Mouse (Mus musculus) frontal cortex, postnatal 14 days (tissue): ENCODE measurements around the gene Tmem120b.

ENCODE experiments used
- DNase-seq, 2 experiments: peaks; one replicate each; pipeline ENCODE4 v3.0.0; 2022; ENCODE audit warnings: low spot score in 2 of 2

The Tmem120b gene

DNA sequence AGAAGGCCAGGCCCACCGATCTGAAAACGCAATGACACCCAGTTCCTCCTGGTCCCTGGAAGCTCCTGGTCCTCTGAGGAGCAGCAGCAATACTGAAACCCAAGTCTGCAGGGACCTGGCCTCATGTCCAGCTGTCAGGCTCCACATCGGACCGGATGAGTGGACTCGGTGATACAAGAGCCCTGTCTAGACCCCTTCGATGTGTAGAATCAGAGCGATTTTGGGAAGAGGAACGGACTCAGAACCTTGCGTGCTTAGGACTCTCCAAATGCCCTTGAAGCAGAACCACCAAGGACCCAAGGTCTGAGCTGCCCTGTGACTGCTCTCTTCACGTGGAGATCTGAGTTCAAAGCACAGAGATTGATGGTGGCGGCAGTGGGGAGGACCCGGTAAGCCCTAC lies at the start of gene Tmem120b:
TSS of gene Tmem120b (plus strand) at position 301 of the 400 bp plus-strand sequence.
- DNase-seq, result no peak

DNA sequence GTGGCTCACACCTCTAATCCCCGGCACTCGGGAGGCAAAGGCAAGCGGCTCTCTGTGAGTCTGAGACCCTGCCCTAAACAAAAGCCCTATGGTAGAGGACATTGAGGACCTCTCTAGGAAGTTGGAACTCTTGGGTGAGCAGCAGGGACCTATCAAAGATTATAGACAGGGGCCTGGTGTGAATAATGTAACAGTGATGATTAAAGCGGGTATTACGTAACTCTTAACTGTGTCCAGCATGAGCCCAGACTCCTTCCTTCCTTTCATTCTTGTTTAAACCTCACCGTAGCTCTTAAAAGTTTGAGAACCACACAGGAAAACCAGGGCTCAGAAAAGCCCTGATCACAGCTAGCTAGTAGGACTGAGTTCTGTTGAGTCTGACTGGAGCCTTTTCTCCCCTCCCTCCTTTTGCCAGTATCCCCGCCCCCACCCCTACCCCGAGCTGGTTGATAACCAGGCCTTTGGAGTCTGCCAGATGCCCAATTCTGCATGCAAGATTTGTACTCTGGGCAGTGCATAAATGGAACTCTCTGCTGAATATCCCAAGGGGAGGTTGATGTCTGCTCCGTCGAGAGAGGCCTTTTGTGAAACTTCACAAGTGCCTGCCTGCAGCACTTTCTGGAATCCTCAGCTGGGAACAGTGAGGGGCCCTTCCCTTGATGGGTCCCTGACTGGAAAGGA lies 48.7 kb upstream of the Tmem120b start:
- DNase-seq, result no peak

- no peak for DNase-seq
Observed at GRCm38 (mm10) chr5:123020426-123020825, 47.8 kb upstream of the Tmem120b start.

GRCm38 (mm10) chr5:123021438-123021837 lies 46.8 kb upstream of the Tmem120b start:
- no peak for DNase-seq

GRCm38 (mm10) chr5:123023049-123023448 lies 45.2 kb upstream of the Tmem120b start:
- no peak for DNase-seq

GRCm38 (mm10) chr5:123024312-123024711 lies 43.9 kb upstream of the Tmem120b start:
- DNase-seq, result no peak

GRCm38 (mm10) chr5:123024965-123025573 lies 43.1 kb upstream of the Tmem120b start:
- no peak for DNase-seq

DNA sequence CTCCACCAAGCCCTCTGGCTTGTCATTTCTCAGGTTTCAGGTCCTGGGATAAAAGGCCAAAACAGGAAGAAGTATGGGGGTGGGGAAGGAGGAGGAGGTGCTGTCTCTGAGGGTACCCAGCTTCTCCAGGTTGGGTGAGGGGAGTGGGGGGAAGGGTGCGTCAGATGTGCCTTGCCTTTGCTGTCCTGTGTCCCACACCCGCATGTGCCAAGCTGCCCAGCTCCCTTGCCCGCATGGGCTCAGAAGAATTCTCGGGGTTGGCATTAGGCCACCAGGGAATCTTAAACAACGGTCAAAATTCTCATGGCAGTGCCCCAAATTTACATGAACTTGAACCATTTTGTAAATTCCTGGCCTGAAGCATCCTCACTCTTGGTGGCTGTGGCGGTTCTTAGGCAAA lies 41.8 kb upstream of the Tmem120b start:
- no peak for DNase-seq

GRCm38 (mm10) chr5:123027436-123027835 lies 40.8 kb upstream of the Tmem120b start:
- no peak for DNase-seq

- peak in 1 of 2 experiments; percentile 17 for DNase-seq
Observed at GRCm38 (mm10) chr5:123029729-123030128, 38.5 kb upstream of the Tmem120b start.

- no peak for DNase-seq
Observed at GRCm38 (mm10) chr5:123031312-123031711, 36.9 kb upstream of the Tmem120b start.

GRCm38 (mm10) chr5:123033646-123034160 lies 34.5 kb upstream of the Tmem120b start:
- DNase-seq, result no peak

DNA sequence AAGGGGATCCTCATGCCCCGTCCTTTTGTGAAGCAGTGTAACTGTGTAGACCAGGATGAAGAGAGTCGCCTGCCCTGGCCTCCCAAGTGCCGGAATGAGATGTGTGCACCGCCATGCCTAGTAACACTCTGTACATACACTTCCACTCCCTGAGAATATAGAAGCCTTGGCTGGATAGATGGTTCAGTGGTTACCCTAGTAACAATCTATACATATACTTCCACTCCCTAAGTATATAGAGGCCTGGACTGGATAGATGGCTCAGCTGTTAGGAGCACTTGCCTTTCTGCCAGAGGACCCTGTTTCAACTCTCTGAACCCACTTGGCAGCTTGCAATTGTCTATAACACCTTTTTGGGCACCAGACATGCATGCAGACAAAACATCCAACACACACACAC lies 33.1 kb upstream of the Tmem120b start:
- no peak for DNase-seq

DNA sequence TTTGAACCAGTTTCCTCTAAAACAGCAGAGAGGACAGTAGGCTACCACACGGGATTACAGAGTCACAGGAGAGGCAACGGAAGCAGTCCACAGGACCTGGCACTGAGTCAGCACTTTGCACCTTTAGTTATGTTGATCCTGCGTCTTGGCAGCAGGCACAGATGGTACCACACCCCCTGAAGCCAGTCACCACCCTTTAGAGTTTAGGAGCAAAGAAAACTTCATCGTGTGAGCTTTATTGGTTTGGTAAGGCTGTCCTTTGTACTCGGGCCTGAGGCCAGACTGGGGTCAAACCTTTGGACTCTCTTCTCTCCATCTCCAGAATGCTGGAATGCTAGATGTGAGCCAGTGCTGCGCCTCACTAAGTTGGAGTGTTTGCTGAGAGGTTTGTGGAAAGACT lies 32.7 kb upstream of the Tmem120b start:
- DNase-seq, result no peak

DNA sequence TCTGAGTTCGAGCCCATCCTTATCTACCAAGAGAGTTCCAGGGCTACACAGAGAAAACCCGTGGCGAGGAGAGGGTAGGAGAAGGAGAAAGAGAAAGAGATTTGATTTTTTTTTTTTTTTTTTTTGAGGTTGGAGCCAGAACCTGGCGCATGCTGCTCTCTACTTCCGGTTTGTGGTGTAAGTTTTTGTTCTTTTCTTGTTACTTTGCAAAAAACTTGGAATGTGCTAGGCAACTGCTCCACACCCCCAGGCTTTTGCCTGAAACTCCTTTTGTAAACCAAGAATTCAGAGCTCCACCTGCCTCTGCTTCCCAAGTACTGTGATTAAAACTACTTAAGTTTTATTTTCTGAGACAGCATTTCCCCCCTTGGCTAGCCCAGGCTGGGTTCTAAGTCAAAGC lies 30.1 kb upstream of the Tmem120b start:
- DNase-seq, result no peak

- no peak for DNase-seq
Observed at GRCm38 (mm10) chr5:123039120-123039752, 29.0 kb upstream of the Tmem120b start.

GRCm38 (mm10) chr5:123040796-123041195 lies 27.4 kb upstream of the Tmem120b start:
- DNase-seq, result no peak

- no peak for DNase-seq
Observed at GRCm38 (mm10) chr5:123043856-123044255, 24.4 kb upstream of the Tmem120b start.

DNA sequence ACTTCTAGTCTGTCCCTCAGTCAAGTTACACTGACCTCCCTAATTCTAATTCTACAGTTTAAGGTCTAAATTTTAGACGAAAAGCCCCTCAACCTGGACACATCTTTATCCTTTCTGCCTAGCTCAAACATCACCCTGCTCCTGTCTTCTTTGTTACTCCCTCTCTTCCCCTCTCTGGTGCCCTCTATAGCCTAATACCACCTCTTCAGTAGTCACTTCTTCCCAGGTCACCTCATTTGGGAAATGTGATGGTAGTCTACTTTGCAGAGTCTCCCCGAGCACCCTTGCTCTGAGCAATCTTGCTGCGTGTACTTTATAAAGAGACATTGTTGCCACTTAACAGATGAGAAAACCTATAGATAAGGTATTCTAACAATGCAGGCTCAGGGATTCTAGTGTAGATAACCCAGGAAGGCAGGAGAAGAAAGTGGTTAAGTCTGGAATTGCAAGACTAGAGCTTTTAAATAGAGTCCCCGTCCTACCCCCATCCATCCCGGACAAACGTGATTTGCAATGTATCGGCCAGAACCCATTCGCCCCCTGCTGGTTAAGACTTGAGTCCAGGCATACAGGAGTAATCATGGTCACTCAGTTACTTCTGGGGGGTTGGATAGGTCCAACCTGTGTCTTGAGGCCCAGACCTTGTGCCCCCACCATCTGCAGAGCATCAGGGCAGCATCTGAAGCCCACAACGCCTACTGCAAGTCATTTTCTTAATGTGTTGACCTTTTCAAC lies 22.5 kb upstream of the Tmem120b start:
- peak in 1 of 2 experiments; percentile 35 for DNase-seq

- no peak for DNase-seq
Observed at GRCm38 (mm10) chr5:123046916-123047315, 21.3 kb upstream of the Tmem120b start, which contains the start of gene Morn3. Gene Morn3 (minus strand): TSS chr5:123047016.

DNA sequence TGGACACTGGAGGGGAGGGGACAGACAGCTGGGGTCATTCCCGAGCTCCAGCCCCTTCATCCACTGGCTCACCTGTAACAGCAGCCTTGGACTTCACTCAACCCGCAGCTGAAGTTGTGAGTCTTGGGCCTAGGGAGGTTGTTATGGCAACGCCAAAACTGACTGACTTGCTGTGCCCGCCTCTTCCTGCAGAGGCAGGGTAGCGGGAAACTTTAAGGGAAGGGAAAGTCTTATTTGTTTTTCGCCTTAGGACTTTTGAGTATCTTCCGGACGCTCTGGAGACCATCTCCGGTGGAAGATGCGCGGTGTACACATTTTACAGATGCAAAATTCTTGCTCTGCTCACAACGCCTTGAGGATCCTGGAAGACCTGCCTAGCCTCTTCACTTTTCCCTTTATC lies 18.9 kb upstream of the Tmem120b start:
- no peak for DNase-seq

- DNase-seq, result no peak
Observed at GRCm38 (mm10) chr5:123050918-123051317, 17.3 kb upstream of the Tmem120b start.
